Mouse (Mus musculus) olfactory bulb, adult 2 months (tissue): ENCODE data around the gene Ech1.

Experiments used
- CTCF ChIP-seq: fragments of 200-500 bp; IDR thresholded peaks from 2 replicates; pipeline ENCODE4 v1.5.1; 2012; ENCODE audit warnings: low read depth, mild to moderate bottlenecking, low read length, moderate library complexity; ENCODE audit not compliant: insufficient read depth
- POLR2A ChIP-seq: fragments of 200-500 bp; IDR thresholded peaks from 2 replicates; pipeline ENCODE4 v1.6.1; 2012; ENCODE audit warnings: mild to moderate bottlenecking, low read depth, low read length, moderate library complexity; ENCODE audit not compliant: insufficient read depth

GRCm38 (mm10) chr7:28870901-28871664, 46.1 kb downstream of the Ech1 start:
- TF ChIP-seq CTCF, result no peak
- no peak for TF ChIP-seq POLR2A
